Mouse (Mus musculus) thymus, postnatal 25 days (tissue): ENCODE measurements around the gene 1700020D05Rik.
"Not testable (repeated sequence)": the region's sequence is repeated elsewhere in the genome, so short reads cannot be mapped to it uniquely, and the experiment has no call there.

Experiments
- DNase-seq: peaks from one replicate; pipeline ENCODE4 v3.0.0; 2022

1700020D05Rik gene

DNA sequence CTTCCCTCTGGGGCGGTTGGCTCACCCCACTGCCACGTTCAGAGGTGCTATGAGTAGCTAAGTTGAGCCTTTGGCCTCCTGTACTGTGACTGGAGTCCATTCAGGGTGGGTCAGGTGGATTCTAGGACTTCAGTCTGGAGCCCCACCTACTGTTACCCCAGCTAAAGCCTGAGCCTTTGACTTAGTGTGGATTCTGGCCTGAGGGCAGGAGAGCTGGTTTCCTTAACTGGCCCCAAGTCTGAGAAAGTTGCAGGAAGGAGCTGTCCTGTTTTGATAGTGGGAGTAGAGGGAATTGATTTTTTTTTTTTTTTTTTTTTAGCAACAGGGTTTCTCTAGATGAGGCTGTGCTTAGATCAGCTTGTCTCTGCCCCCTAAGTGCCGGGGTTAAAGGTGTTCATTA, 9.3 kb downstream of the 1700020D05Rik start:
- DNase-seq, result no peak

- not testable (repeated sequence) for DNase-seq
Observed at GRCm38 (mm10) chr19:5493301-5493721, 10.3 kb downstream of the 1700020D05Rik start.

- no peak for DNase-seq
Observed at GRCm38 (mm10) chr19:5492641-5493040, 10.9 kb downstream of the 1700020D05Rik start.

GRCm38 (mm10) chr19:5490898-5491708, 12.5 kb downstream of the 1700020D05Rik start:
- DNase-seq, result peak; percentile 88

- peak; percentile 96 for DNase-seq
Observed at GRCm38 (mm10) chr19:5490313-5490897, 13.2 kb downstream of the 1700020D05Rik start, which contains the start of gene Cfl1. TSS of gene Cfl1 (plus strand) at chr19:5490455.

DNA sequence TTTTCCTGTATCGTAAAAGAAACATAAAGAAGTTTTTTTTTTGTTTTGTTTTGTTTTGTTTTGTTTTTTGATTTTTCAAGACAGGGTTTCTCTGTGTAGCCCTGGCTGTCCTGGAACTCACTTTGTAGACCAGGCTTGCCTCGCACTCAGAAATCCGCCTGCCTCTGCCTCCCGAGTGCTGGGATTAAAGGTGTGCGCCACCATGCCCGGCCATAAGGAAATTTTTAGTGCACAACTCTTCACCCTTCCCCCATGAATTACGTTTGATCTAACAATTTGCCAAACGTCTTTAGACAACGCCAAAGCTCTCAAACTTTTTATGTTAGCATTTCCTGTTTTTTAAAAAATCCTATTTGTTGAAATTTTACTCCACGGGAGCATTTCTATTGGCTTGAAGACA, 13.9 kb downstream of the 1700020D05Rik start:
- DNase-seq, result not testable (repeated sequence)

DNA sequence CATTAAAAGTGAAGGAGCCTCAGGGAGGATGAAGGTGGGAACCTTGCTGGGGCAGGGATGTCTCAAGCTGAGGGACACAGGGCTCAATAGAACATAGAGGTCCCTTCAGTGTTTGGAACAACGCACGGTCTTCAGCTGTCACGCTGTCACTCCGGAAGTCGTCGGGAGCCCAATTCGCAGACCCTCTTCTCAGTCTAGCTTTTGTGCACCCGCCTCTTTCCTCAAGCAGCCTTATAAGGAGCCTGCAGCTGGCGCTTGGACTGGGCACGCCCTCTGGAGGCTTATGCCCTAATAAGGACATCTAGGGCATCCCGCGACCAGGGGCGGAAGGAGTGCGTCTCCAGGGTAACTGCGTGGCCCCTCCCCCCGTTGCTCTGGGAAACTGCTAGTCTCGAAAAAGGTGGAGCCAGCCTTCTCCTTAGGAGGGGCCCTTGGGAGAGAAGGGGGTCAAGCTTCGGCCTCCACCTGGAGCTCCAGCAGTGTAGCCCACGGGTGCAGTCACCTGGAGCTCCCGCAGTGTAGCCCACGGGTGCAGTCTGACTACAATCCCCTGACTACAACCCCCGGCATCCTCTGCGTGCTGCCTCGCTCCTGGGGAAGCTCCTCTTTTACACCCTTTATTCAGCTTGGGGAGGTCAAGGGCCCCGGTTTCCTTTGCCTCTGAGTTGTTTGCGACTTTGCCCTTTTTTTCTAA, 14.6 kb downstream of the 1700020D05Rik start:
- DNase-seq, result peak; percentile 99

GRCm38 (mm10) chr19:5487768-5488550, 15.6 kb downstream of the 1700020D05Rik start, which contains the start of gene Mus81:
TSS of gene Mus81 (minus strand) at chr19:5488402.
- DNase-seq, result peak; percentile 97

GRCm38 (mm10) chr19:5486771-5487170, 16.8 kb downstream of the 1700020D05Rik start:
- DNase-seq, result no peak

DNA sequence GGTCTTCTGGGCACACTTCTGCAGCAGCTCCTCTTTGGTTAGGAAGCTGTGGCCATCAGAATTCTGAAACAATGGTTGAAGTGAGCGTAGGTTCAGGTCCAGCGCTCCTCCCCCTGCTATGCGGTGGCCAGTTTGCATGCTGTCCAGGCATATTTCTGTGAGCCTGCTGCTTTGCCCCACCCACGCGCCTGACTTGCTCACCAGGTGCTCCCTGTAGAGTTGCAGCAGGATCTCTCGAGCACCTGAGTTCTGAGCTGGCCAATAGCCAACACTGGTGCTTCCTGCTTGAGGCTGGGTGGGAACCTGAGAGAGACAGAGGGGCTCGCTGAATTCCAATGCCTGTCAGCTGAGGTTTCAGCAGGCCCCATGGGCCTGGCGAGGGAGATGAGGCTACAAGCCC, 17.3 kb downstream of the 1700020D05Rik start:
- DNase-seq, result no peak

- no peak for DNase-seq
Observed at GRCm38 (mm10) chr19:5485821-5486220, 17.8 kb downstream of the 1700020D05Rik start.

GRCm38 (mm10) chr19:5485371-5485770, 18.2 kb downstream of the 1700020D05Rik start:
- no peak for DNase-seq

- DNase-seq, result no peak
Observed at GRCm38 (mm10) chr19:5484496-5484895, 19.1 kb downstream of the 1700020D05Rik start.

DNA sequence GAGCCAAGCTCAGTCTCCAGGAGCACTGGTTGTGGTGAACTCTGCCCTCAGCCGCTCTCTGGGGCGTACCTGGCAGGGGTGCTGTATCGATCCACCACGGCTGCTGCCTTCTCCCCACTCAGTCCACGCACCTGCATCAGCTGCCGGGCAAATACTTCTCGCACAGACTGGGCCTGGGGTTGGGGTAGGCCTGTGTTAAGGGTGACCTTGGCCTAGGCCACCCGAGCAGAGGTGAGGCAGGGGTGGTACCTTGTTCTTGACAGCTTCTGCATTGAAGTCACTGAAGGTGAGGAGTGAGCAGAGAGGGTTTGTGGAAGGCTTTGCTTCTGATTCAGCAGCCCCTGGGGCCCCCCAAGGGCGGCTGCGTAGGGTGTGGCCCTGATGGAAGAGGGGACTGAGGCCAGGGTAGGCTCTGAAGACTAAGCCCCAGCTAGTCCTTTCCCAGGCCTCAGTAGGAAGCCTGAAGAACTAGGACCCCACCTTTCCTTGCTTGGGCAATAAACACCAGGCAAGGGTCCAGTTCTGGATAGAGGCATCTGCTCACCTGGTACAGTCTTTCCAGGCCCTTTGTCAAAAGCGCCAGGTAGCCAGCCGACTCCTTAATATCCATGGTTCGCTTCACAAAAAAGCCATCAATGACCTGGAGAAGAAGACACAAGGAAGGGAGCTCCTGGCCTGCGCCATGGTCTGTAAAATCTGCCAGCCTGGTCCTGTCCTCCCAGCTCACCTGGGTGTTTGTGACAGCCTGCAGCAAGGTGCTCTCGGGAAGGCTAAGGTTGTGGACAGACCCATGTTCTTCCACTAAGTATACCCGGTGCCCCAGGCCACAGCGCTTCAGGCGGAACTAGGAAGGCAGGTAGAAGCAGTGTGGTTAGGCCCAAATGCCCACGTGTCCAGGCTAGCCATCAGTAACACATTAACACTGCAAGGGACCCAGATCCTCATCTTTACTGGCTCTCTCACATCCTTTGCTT, 19.9 kb downstream of the 1700020D05Rik start:
- DNase-seq, result no peak

GRCm38 (mm10) chr19:5481398-5481797, 22.2 kb downstream of the 1700020D05Rik start:
- DNase-seq, result no peak

DNA sequence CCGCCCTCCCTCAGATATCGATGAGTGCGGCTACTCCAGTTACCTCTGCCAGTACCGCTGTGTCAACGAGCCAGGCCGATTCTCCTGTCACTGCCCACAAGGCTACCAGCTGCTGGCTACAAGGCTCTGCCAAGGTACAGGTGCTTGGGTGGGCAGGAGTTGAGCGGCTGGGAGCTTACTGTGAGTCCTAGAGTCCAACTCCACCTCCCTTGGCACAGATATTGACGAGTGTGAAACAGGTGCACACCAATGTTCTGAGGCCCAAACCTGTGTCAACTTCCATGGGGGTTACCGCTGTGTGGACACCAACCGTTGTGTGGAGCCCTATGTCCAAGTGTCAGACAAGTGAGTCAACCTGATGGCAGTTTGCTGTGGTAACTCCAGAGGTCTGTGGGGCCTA, 23.6 kb downstream of the 1700020D05Rik start:
- no peak for DNase-seq

DNA sequence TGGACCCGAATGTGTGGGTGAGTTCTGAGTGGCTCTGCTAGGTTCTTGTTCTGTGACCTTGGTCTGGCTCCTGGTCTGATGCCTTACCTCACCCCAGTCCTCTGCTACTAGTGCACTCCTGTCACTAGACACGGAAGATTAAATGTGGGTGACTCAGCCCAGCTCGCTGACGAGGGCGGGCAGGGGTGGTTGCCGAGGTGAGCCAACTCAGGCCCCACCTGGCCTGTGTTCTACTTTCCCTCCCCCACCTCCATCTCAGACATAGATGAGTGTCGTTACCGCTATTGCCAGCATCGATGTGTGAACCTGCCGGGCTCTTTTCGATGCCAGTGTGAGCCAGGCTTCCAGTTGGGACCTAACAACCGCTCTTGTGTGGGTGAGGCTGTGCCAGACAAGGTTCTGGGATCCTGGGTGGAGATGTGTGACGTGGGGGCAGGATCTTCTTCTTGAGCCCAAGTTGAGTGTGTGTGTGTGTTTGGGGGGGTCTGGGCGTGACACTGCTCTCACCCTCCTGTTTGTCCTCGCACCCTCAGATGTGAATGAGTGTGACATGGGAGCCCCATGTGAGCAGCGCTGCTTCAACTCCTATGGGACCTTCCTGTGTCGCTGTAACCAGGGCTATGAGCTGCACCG, 25.8 kb downstream of the 1700020D05Rik start:
- DNase-seq, result no peak

GRCm38 (mm10) chr19:5477004-5477667, 26.5 kb downstream of the 1700020D05Rik start:
- no peak for DNase-seq

GRCm38 (mm10) chr19:5475069-5475714, 28.4 kb downstream of the 1700020D05Rik start:
- DNase-seq, result no peak
